Mouse (Mus musculus): ENCODE data around the gene Ell. TPM values are rescaled to one million over a fixed set of nuclear protein-coding genes. Genes with fewer than 3 reads are reported as not detected.

The Ell gene
- polyA plus RNA-seq, 1 experiment from 2014 or later: 17.8 TPM

DNA sequence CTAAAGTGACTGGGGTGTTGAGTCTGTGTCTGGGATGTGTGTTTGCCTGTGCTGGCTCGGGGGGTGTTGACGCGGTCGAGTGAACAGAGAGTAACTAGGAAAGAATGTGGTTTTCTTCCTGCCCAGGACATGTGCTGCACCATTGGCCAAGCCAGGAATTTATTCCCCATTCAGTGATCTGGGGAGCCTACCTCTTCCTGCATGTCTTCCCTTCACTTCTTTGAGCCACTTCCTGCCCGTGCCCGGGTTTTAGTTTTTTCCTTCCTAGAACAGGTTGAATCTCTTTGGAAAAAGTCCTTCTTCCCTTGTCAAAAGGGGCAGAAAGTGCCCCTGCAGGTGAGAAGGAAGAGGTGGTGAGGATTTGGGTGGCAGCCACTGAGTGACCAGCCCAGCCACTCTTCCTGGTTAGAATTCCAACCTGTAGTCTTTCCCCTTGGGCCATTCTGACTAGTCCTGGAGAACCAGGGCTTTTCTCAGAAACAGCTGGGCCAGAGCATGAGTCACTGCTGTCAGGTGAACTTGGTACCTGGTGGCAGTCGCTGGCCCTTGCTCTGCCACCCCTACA, 1.3 kb downstream of the Ell start:
- Histone ChIP-seq H3K4me3 (ENCODE audit: low read depth, low read length) (peak overlapping the region; percentile 69), H3K9me3 (ENCODE audit: control insufficient read depth, low read length) (no peaks in the 10 kb centered on the region), H3K4me1 (ENCODE audit: control insufficient read depth, insufficient read depth, low read length) (peaks cover 18% of the 10 kb centered on the region), H3K4me2 (ENCODE audit: low read depth, low read length) (peak overlapping the region; percentile 82), H3K36me3 (ENCODE audit: control insufficient read depth, insufficient read depth, low read length) (peaks cover 2% of the 10 kb centered on the region; the same call in 1 of the 2 replicates), H3K9ac (replicated peaks; ENCODE audit: low read depth, low read length) (peak overlapping the region; percentile 67), H3K27ac (ENCODE audit: low read depth, low read length) (no peak overlapping the region), H3K27me3 (ENCODE audit: control insufficient read depth, insufficient read depth, low read length) (no peaks in the 10 kb centered on the region)
- ATAC-seq (ENCODE audit: low read depth): no peak
- WGBS: 63% methylated on average over 7 of the region's 7 CpGs

DNA sequence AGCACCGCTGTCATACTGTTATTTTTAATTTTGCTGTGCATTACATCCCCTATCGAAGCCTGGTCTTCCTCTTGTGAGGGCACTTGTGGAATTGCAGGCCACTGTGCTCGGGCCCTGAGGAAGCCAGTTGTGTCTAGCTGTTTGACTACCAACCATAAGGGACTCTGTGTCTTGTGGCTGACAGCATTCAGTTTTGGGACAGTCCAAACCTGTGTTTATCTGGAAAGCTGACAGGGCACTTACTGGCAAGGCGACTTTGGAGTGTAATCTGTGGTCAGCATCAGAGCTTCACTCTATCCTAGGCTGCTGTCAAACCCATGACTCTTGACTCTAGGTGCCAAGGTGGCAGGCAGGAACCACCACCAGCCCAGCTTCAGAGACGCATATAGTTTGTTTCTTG, 1.8 kb downstream of the Ell start:
- H3K9ac ChIP-seq (replicated peaks; ENCODE audit: low read depth, low read length): no peak overlapping the region
- no peak overlapping the region for H3K27ac ChIP-seq (ENCODE audit: low read depth, low read length)
- no peaks in the 10 kb centered on the region for H3K27me3 ChIP-seq (ENCODE audit: control insufficient read depth, insufficient read depth, low read length)
- peak overlapping the region; percentile 82 for H3K4me2 ChIP-seq (ENCODE audit: low read depth, low read length)
- ATAC-seq (ENCODE audit: low read depth): no peak
- peak overlapping the region; percentile 69; the same call in 1 of the 2 replicates for H3K4me3 ChIP-seq (ENCODE audit: low read depth, low read length)
- H3K4me1 ChIP-seq (ENCODE audit: control insufficient read depth, insufficient read depth, low read length): peaks cover 18% of the 10 kb centered on the region
- H3K9me3 ChIP-seq (ENCODE audit: control insufficient read depth, low read length): no peaks in the 10 kb centered on the region
- no peaks in the 10 kb centered on the region; the same call in 1 of the 2 replicates for H3K36me3 ChIP-seq (ENCODE audit: control insufficient read depth, insufficient read depth, low read length)
- WGBS: 86% methylated on average over 5 of the region's 5 CpGs

DNA sequence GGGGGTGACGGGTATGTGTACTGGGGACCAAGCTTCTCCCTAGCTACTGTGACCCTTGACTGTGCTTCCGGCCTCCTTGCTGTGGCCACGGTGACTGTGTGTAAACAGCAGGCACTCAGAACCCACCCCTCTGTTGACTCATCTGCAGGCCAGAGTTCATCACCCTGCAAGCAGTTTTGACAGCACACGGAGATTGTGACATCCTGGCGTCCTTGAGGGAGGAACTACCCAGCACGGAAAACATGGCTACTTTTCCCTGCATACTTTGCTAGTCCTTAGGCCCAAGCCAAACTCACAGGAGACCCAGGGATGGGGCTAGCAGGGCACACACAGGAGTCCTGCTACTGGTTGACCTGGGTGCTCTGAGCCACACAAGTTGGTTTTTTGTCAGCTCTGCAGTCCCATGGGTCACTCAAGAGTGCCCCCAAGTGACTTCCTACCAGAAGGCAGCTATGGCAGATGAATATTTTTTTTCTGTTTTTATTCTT, 5.0 kb downstream of the Ell start:
- no peaks in the 10 kb centered on the region for H3K36me3 ChIP-seq (ENCODE audit: control insufficient read depth, insufficient read depth, low read length)
- ATAC-seq (ENCODE audit: low read depth): no peak
- no peak overlapping the region for H3K4me3 ChIP-seq (ENCODE audit: low read depth, low read length)
- peaks cover 16% of the 10 kb centered on the region for H3K4me1 ChIP-seq (ENCODE audit: control insufficient read depth, insufficient read depth, low read length)
- H3K27me3 ChIP-seq (ENCODE audit: control insufficient read depth, insufficient read depth, low read length): no peaks in the 10 kb centered on the region
- no peaks in the 10 kb centered on the region for H3K9me3 ChIP-seq (ENCODE audit: control insufficient read depth, low read length)
- H3K4me2 ChIP-seq (ENCODE audit: low read depth, low read length): no peak overlapping the region
- no peak overlapping the region for H3K9ac ChIP-seq (replicated peaks; ENCODE audit: low read depth, low read length)
- no peak overlapping the region for H3K27ac ChIP-seq (ENCODE audit: low read depth, low read length)
- 79% methylated on average over 6 of the region's 6 CpGs for whole genome bisulfite sequencing

DNA sequence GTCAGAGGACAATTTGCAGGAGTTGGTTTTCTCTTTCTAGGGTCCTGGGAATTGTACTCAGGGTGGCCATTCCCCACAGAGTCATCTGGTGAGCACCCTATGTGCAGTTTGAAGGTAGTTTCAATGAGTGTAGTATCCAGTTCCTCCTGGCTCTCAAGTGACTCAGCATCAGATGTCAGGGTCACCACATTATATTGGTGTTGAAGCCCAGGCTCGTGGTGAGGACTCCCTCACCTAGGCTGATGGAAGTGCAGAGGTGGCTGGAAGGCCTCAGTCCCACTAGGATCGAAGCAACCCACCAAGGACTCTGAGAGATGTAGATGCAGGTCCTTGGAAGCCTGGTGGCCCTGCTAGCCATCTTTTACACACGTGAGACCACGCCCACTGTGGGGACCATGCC, 7.2 kb downstream of the Ell start:
- H3K9me3 ChIP-seq (ENCODE audit: control insufficient read depth, low read length): no peaks in the 10 kb centered on the region
- peaks cover 2% of the 10 kb centered on the region; the same call in 1 of the 2 replicates for H3K4me1 ChIP-seq (ENCODE audit: control insufficient read depth, insufficient read depth, low read length)
- WGBS: 95% methylated on average over 4 of the region's 4 CpGs
- H3K27me3 ChIP-seq (ENCODE audit: control insufficient read depth, insufficient read depth, low read length): no peaks in the 10 kb centered on the region
- ATAC-seq (ENCODE audit: low read depth): no peak
- no peak overlapping the region for H3K9ac ChIP-seq (replicated peaks; ENCODE audit: low read depth, low read length)
- H3K4me3 ChIP-seq (ENCODE audit: low read depth, low read length): no peak overlapping the region
- no peak overlapping the region for H3K27ac ChIP-seq (ENCODE audit: low read depth, low read length)
- H3K36me3 ChIP-seq (ENCODE audit: control insufficient read depth, insufficient read depth, low read length): no peaks in the 10 kb centered on the region
- H3K4me2 ChIP-seq (ENCODE audit: low read depth, low read length): no peak overlapping the region

DNA sequence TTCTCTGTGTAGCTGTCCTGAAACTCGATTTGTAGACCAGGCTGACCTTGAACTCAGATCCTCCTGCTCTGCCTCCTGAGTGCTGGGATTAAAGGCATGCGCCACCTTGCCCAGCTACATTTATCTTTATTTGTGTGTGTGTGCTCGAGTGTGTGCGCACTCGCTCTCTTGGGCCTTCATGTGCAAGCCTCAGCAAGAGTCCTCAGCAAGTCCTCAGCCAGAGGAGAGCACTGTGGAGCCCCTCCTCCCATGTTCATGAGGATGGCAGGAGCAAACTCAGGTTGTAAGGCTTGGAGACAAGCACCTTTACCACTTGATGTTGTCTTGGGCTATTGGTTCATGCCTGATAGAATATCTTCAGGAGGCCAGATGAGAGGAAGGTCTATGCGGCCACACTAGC, 8.5 kb downstream of the Ell start:
- Histone ChIP-seq H3K4me1 (ENCODE audit: control insufficient read depth, insufficient read depth, low read length) (no peaks in the 10 kb centered on the region), H3K4me2 (ENCODE audit: low read depth, low read length) (no peak overlapping the region), H3K36me3 (ENCODE audit: control insufficient read depth, insufficient read depth, low read length) (no peaks in the 10 kb centered on the region), H3K27me3 (ENCODE audit: control insufficient read depth, insufficient read depth, low read length) (no peaks in the 10 kb centered on the region), H3K27ac (ENCODE audit: low read depth, low read length) (no peak overlapping the region), H3K9me3 (ENCODE audit: control insufficient read depth, low read length) (no peaks in the 10 kb centered on the region), H3K4me3 (ENCODE audit: low read depth, low read length) (no peak overlapping the region), H3K9ac (replicated peaks; ENCODE audit: low read depth, low read length) (no peak overlapping the region)
- ATAC-seq (ENCODE audit: low read depth): no peak
- WGBS: 93% methylated on average over 6 of the region's 6 CpGs

DNA sequence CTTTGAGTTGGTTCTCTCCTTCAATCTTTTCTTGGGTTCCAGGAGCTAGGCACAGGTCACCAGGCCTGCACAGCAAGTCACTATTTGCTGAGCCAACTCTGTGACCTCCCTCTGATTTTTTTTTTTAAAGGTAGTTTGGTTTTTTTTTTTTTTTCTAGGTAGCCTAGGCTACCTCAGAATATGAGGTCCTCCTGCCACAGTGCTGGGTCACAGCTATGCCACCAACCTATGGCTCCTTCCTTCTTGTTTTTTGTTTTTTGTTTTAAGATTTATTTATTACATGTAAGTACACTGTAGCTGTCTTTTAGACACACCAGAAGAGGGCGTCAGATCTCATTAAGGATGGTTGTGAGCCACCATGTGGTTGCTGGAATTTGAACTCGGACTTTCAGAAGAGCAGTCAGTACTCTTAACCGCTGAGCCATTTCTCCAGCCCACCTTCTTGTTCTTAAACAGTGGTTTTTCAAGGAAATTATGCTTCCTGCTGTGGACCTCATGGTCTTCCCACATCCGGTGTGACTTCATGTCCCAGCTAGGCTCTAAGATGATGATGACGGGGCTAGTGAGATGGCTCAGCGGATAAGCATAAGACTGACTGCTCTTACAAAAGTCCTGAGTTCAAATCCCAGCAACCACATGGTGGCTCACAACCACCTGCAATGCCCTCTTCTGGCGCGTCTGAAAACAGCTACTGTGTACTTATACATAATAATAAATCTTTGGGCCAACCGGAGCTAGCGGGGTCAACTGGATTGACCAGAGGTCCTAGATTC, 10.3 kb downstream of the Ell start:
- no peak for ATAC-seq (ENCODE audit: low read depth)
- no peak overlapping the region for H3K27ac ChIP-seq (ENCODE audit: low read depth, low read length)
- H3K4me2 ChIP-seq (ENCODE audit: low read depth, low read length): no peak overlapping the region
- 93% methylated on average over 10 of the region's 10 CpGs for WGBS
- H3K4me1 ChIP-seq (ENCODE audit: control insufficient read depth, insufficient read depth, low read length): peaks cover 9% of the 10 kb centered on the region; the same call in 1 of the 2 replicates
- no peaks in the 10 kb centered on the region for H3K9me3 ChIP-seq (ENCODE audit: control insufficient read depth, low read length)
- no peak overlapping the region for H3K9ac ChIP-seq (replicated peaks; ENCODE audit: low read depth, low read length)
- no peak overlapping the region for H3K4me3 ChIP-seq (ENCODE audit: low read depth, low read length)
- no peaks in the 10 kb centered on the region for H3K36me3 ChIP-seq (ENCODE audit: control insufficient read depth, insufficient read depth, low read length)
- no peaks in the 10 kb centered on the region for H3K27me3 ChIP-seq (ENCODE audit: control insufficient read depth, insufficient read depth, low read length)

DNA sequence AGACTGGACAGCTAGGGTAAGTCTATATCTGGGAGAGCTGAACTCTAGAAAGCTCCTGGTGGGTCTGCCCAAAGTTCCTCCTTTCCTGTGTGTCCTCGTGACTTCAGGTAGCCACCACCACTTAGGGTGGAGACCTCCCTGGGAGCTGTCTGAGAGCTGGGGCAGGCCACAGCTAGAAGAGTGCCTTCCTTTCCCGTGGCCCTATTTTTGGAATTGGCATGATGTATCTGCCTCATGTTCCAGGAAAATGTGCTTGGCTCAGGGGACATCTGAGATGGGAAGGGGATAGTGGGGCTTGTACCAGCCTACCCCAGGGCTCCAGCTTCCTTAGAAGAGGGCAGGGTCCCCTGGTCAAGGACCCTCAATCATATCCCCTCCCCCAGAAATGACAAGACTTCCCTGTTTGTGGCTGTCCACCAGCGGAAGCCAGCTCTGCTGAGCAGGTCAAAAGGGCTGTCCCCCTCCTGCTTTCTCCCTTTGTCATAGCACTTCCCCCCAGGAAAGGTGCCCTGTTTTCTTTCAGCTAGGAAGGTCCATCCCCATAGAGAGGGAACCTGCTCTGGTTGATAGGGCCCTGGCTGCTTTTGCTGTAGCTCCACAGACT, 12.4 kb downstream of the Ell start:
- no peaks in the 10 kb centered on the region for H3K36me3 ChIP-seq (ENCODE audit: control insufficient read depth, insufficient read depth, low read length)

DNA sequence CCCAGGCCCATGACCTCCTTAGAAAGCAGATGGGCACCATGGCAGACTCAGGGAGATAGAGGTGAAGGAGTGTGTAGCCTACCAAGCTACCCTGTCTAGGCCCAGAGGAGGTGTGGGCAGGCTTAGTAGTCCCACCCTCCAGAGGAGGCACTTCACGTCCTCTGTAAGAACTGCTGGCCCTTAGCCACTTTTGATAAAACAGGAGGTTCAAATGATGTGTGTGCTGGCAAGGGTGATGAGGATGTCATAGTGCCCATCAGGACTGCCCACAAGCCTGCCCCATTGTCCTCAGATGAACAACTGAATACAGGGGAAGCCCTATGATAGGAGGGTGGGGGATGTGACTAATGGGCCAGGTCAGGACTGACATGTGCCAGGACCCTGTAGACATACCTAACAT, 13.6 kb downstream of the Ell start:
- Histone ChIP-seq H3K9ac (replicated peaks; ENCODE audit: low read depth, low read length) (no peak overlapping the region), H3K27me3 (ENCODE audit: control insufficient read depth, insufficient read depth, low read length) (no peaks in the 10 kb centered on the region), H3K4me3 (ENCODE audit: low read depth, low read length) (no peak overlapping the region), H3K4me2 (ENCODE audit: low read depth, low read length) (no peak overlapping the region), H3K27ac (ENCODE audit: low read depth, low read length) (no peak overlapping the region), H3K4me1 (ENCODE audit: control insufficient read depth, insufficient read depth, low read length) (peaks cover 9% of the 10 kb centered on the region; the same call in 1 of the 2 replicates), H3K36me3 (ENCODE audit: control insufficient read depth, insufficient read depth, low read length) (no peaks in the 10 kb centered on the region), H3K9me3 (ENCODE audit: control insufficient read depth, low read length) (no peaks in the 10 kb centered on the region)
- no peak; the same call in 1 of the 2 replicates for ATAC-seq (ENCODE audit: low read depth)
- WGBS: 59% methylated on average over 1 of the region's 1 CpGs

More for the DNA sequence above, 12.4 kb downstream of the Ell start:
- H3K27me3 ChIP-seq (ENCODE audit: control insufficient read depth, insufficient read depth, low read length): no peaks in the 10 kb centered on the region
- no peak overlapping the region for H3K27ac ChIP-seq (ENCODE audit: low read depth, low read length)
- H3K9ac ChIP-seq (replicated peaks; ENCODE audit: low read depth, low read length): no peak overlapping the region
- ATAC-seq (ENCODE audit: low read depth): no peak
- no peaks in the 10 kb centered on the region for H3K9me3 ChIP-seq (ENCODE audit: control insufficient read depth, low read length)
- no peak overlapping the region for H3K4me2 ChIP-seq (ENCODE audit: low read depth, low read length)
- H3K4me1 ChIP-seq (ENCODE audit: control insufficient read depth, insufficient read depth, low read length): peaks cover 9% of the 10 kb centered on the region; the same call in 1 of the 2 replicates
- H3K4me3 ChIP-seq (ENCODE audit: low read depth, low read length): no peak overlapping the region
- 82% methylated on average over 3 of the region's 3 CpGs for WGBS

DNA sequence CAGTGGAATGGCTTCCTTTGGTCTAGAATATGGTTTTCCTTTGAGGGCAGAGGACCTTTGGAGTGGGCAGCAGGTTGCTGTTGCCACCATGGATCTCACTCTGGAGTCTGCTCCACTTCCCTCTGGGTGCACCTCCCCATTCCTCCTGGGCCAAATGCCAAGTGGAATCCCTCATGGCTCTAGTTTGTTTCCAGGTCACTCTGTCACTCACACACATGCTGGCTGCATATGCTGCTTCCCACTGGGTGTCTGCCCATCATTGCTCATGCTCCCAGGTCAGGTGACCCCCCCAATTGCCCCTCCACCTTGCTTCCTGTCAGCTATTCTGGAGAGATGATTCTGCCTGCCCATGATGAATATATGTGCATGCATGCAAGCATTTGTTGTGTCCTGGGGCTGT, 14.5 kb downstream of the Ell start:
- no peak for ATAC-seq (ENCODE audit: low read depth)

More for the DNA sequence above, 14.5 kb downstream of the Ell start:
- H3K4me3 ChIP-seq (ENCODE audit: low read depth, low read length): no peak overlapping the region
- peaks cover 9% of the 10 kb centered on the region; the same call in 1 of the 2 replicates for H3K4me1 ChIP-seq (ENCODE audit: control insufficient read depth, insufficient read depth, low read length)
- no peak overlapping the region for H3K9ac ChIP-seq (replicated peaks; ENCODE audit: low read depth, low read length)
- no peaks in the 10 kb centered on the region for H3K9me3 ChIP-seq (ENCODE audit: control insufficient read depth, low read length)
- H3K36me3 ChIP-seq (ENCODE audit: control insufficient read depth, insufficient read depth, low read length): no peaks in the 10 kb centered on the region
- no peak overlapping the region for H3K4me2 ChIP-seq (ENCODE audit: low read depth, low read length)
- peak overlapping the region; percentile 18; the same call in 1 of the 2 replicates for H3K27ac ChIP-seq (ENCODE audit: low read depth, low read length)
- no peaks in the 10 kb centered on the region for H3K27me3 ChIP-seq (ENCODE audit: control insufficient read depth, insufficient read depth, low read length)
